Mouse (Mus musculus): ENCODE data around the gene Olfr56.

DNA sequence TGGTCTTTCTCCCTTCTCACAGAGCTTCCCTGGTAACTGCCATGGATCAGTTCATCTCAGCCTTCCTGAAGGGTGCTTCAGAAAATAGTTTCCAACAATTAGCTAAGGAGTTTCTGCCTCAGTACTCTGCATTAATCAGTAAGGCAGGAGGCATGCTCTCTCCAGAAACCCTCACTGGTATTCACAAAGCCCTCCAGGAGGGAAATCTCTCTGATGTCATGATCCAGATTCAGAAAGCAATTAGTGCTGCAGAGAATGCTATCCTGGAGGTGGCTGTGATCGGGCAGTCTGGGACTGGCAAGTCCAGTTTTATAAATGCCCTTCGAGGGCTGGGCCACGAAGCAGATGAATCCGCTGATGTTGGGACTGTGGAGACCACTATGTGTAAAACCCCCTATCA lies 116.7 kb downstream of the Olfr56 start:
- TF ChIP-seq CTCF (IDR thresholded peaks at IDR 0.05) (no peak), EP300 (IDR thresholded peaks at IDR 0.05) (no peak)

All from lung, postnatal 0 days (tissue).